Mouse (Mus musculus) heart, adult 2 months (tissue): ENCODE results near the gene Maml2.

Source experiments
- CTCF ChIP-seq: fragments of 200-600 bp; IDR thresholded peaks from 2 replicates; pipeline ENCODE4 v1.8.1; 2022; ENCODE audit warnings: antibody characterized with exemption, mild to moderate bottlenecking, moderate library complexity
- POLR2A ChIP-seq: fragments of 200-500 bp; IDR thresholded peaks from 2 replicates; pipeline ENCODE4 v1.6.1; 2011; ENCODE audit warnings: mild to moderate bottlenecking, low read depth, low read length, control low read depth; ENCODE audit not compliant: insufficient read depth

GRCm38 (mm10) chr9:13309807-13310206 lies 12.1 kb downstream of the Maml2 start:
- TF ChIP-seq POLR2A (no peak), CTCF (no peak)
